1 mouse cellular context compared by ENCODE assay signal in the genomic region with DNA sequence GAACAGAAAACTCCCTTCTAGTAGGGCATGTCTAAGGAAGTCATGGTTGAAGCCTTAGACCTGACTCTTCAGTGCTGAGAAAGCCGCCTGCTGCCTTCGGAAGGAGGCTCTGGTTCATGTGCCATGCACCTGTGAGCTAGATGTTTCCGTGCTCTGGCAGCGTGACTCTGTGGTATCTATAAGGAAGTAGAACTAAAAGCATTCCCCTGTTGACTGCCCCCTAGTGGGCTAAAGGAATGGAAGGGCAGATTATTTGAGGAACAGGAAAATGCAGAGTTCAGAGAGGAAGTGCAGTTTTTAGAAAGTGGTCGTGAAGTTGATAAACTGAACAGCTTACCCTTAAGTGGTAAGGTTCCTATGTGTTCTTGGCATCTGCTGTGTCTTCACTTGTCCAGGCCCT.
TF ChIP-seq lines count a peak whose summit lies in the region.

No protein-coding gene starts in this region.

TF ChIP-seq in CH12.LX, 34 proteins besides CTCF, POLR2A, EP300 and RAD21 (continued from another document):
- TF ChIP-seq BHLHE40 (IDR thresholded peaks at IDR 0.05; ENCODE audit: low read depth, low read length) (peak; percentile 100), ETS1 (conservative IDR thresholded peaks at IDR 0.05; ENCODE audit: low read depth, low read length) (peak; percentile 90), MXI1 (IDR thresholded peaks at IDR 0.05; ENCODE audit: low read depth, low read length) (peak; percentile 91), MAX (IDR thresholded peaks at IDR 0.05; ENCODE audit: low read length) (peak; percentile 98), SIN3A (IDR thresholded peaks at IDR 0.05; ENCODE audit: low read length) (peak; percentile 92), POLR2AphosphoS2 (IDR thresholded peaks at IDR 0.05; ENCODE audit: low read depth, low read length) (no peak), ELF1 (IDR thresholded peaks at IDR 0.05; ENCODE audit: low read depth, low read length) (peak; percentile 95), SMC3 (IDR thresholded peaks at IDR 0.05; ENCODE audit: low read depth, low read length) (peak; percentile 89), GABPA (IDR thresholded peaks at IDR 0.05; ENCODE audit: insufficient replicate concordance, low read depth, low read length) (no peak), TBP (conservative IDR thresholded peaks at IDR 0.05; ENCODE audit: low read depth, low read length) (peak; percentile 70; the same call in 1 of the 2 replicates), IRF4 (IDR thresholded peaks at IDR 0.05; ENCODE audit: low read depth, low read length) (peak; percentile 81), PAX5 (IDR thresholded peaks at IDR 0.05; ENCODE audit: low read length) (no peak), ZC3H11A (IDR thresholded peaks at IDR 0.05; ENCODE audit: low read depth, low read length) (no peak), JUND (conservative IDR thresholded peaks at IDR 0.05; ENCODE audit: low read depth, low read length) (peak; percentile 79), CHD2 (IDR thresholded peaks at IDR 0.05; ENCODE audit: low read length) (no peak), KAT2A (IDR thresholded peaks at IDR 0.05; ENCODE audit: insufficient replicate concordance, low read length) (no peak), ZMIZ1 (IDR thresholded peaks at IDR 0.05; ENCODE audit: low read depth, low read length) (no peak), UBTF (IDR thresholded peaks at IDR 0.05; ENCODE audit: low read depth, low read length) (no peak)
